Mouse (Mus musculus) kidney, postnatal 10 days (tissue): ENCODE measurements around the gene Ttc41.

Experiments used
- DNase-seq: peaks from one replicate; pipeline ENCODE4 v3.0.0; 2021; ENCODE audit warnings: mixed read lengths

Ttc41 gene

GRCm38 (mm10) chr10:86755816-86756502, 50.3 kb downstream of the Ttc41 start:
- DNase-seq = no peak

GRCm38 (mm10) chr10:86757724-86758123, 52.1 kb downstream of the Ttc41 start:
- DNase-seq = no peak

- DNase-seq = no peak
Measured at GRCm38 (mm10) chr10:86758211-86758610, 52.6 kb downstream of the Ttc41 start.

- no peak for DNase-seq
Measured at GRCm38 (mm10) chr10:86761236-86761635, 55.6 kb downstream of the Ttc41 start.

GRCm38 (mm10) chr10:86761722-86762383, 56.2 kb downstream of the Ttc41 start:
- DNase-seq = no peak

GRCm38 (mm10) chr10:86762384-86762730, 56.7 kb downstream of the Ttc41 start:
- DNase-seq = no peak

- DNase-seq = no peak
Measured at GRCm38 (mm10) chr10:86763672-86764071, 58.1 kb downstream of the Ttc41 start, which contains the start of gene Gm49358. Gene Gm49358 (plus strand): TSS chr10:86763972.

GRCm38 (mm10) chr10:86765344-86765966, 59.8 kb downstream of the Ttc41 start:
- no peak for DNase-seq

GRCm38 (mm10) chr10:86769216-86769615, 63.6 kb downstream of the Ttc41 start:
- DNase-seq = no peak

- peak; percentile 33 for DNase-seq
Measured at GRCm38 (mm10) chr10:86769797-86770196, 64.2 kb downstream of the Ttc41 start.

GRCm38 (mm10) chr10:86771701-86772100, 66.1 kb downstream of the Ttc41 start:
- DNase-seq = peak; percentile 56

- peak; percentile 38 for DNase-seq
Measured at GRCm38 (mm10) chr10:86772231-86772631, 66.6 kb downstream of the Ttc41 start.

- no peak for DNase-seq
Measured at GRCm38 (mm10) chr10:86773360-86773759, 67.7 kb downstream of the Ttc41 start.

- peak; percentile 42 for DNase-seq
Measured at GRCm38 (mm10) chr10:86776281-86776680, 70.7 kb downstream of the Ttc41 start.

- peak; percentile 37 for DNase-seq
Measured at GRCm38 (mm10) chr10:86777614-86778319, 72.2 kb downstream of the Ttc41 start.

- peak; percentile 98 for DNase-seq
Measured at GRCm38 (mm10) chr10:86778398-86779116, 72.9 kb downstream of the Ttc41 start, which contains the start of gene Nt5dc3. Gene Nt5dc3 (plus strand): TSS chr10:86779005.

GRCm38 (mm10) chr10:86779117-86779755, 73.6 kb downstream of the Ttc41 start:
- DNase-seq = peak; percentile 54

GRCm38 (mm10) chr10:86779816-86780500, 74.3 kb downstream of the Ttc41 start:
- DNase-seq = no peak

GRCm38 (mm10) chr10:86781641-86782040, 76.0 kb downstream of the Ttc41 start:
- no peak for DNase-seq

- no peak for DNase-seq
Measured at GRCm38 (mm10) chr10:86782656-86783055, 77.0 kb downstream of the Ttc41 start.

GRCm38 (mm10) chr10:86783561-86783960, 78.0 kb downstream of the Ttc41 start:
- no peak for DNase-seq
